Mouse (Mus musculus) heart, postnatal 36 days (tissue): ENCODE measurements around the gene Ermard. TPM values are rescaled to one million over a fixed set of nuclear protein-coding genes. Genes with fewer than 3 reads are reported as not detected.

Source experiments
- DNase-seq, 2 experiments: peaks; one replicate each; pipeline ENCODE4 v3.0.0; 2021 to 2022
- intact Hi-C: fragments of 180-260 bp; cut with DNase I; formaldehyde crosslinking; loops from one replicate; pipeline ENCODE4 v1.15.1; 2025
- total RNA-seq, 2 experiments: library from RNA; stranded (reverse); gene quantifications; 2 replicates each; pipeline ENCODE4 v1.2.3; 2021

The Ermard gene
- total RNA-seq, 2 experiments from 2014 or later: 25.7 to 26.4 TPM

GRCm38 (mm10) chr17:15108473-15109441, 67.7 kb downstream of the Ermard start:
- intact Hi-C loops: no loop called here
- DNase-seq: no peak

DNA sequence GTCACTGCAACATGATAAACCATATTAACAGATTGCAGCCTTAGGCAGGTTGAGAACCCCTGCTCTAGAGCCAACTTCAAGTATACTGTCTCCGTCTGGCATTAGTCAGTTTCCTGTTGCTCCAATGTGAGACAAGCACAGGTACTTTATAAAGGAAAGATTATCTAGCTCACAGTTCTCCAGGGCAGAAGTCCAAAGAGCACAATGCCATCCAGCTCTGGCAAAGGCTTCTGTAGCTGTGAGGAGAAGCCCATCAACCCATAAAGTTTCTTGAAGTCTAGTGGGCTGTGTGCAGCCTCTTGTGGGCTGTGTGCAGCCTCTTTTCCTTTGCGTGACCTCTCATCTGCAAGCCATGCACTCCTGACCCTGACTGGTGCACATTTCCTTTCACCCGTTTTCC, 74.5 kb downstream of the Ermard start:
- DNase-seq: no peak
- intact Hi-C loops: no loop called here

DNA sequence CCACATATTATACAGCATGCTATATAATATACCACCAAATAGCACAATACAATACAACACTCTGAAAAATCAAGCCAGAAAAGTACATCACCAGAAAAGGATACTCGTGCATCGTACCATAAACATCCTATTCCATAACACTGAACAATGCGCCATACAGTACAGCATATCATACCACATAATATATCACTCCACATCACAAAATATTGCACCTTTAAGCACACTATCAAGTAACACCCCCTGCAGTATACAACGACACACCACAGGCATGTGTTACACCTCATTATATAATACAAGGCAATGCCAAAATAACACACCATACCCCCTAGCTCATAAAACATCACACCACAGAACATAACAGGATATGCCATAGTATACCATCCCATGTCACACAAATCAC, 79.1 kb downstream of the Ermard start:
- no peak for DNase-seq
- intact Hi-C loops: no loop called here

- no peak for DNase-seq
- intact Hi-C loops: no loop called here
Measured at GRCm38 (mm10) chr17:15120569-15120968, 79.6 kb downstream of the Ermard start.

GRCm38 (mm10) chr17:15129630-15130287, 88.8 kb downstream of the Ermard start:
- DNase-seq: peak; percentile 58 to 62
- intact Hi-C loops: no loop called here

DNA sequence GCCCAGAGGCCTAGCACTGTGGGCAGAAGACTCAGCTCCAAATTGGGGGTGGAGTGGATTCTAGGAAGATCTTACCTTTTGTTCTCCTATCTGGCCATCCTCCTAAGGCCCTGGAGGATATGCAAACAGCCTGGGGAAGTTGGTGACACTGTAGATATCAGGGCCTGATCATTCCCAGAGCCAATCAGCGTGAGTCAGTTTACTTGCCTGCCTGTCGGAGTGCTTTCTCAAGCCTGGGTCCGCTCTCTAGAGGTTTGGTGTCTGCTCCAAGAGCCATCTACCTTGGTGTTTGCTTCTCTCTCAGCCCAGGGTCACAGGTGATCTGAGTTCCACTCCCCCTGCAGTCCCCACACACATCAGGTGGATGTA, 89.3 kb downstream of the Ermard start:
- no peak for DNase-seq
- intact Hi-C loops: no loop called here

- intact Hi-C loops: no loop called here
- DNase-seq: peak in 1 of 2 experiments; percentile 37
Measured at GRCm38 (mm10) chr17:15134905-15135669, 94.1 kb downstream of the Ermard start.

- intact Hi-C loops: no loop called here
- peak; percentile 23 to 35 for DNase-seq
Measured at GRCm38 (mm10) chr17:15137443-15137842, 96.4 kb downstream of the Ermard start.

Other genes with a start within 250 kb of the Ermard start
- gene Wdr27, start 98.0 kb upstream of the Ermard start, total RNA-seq: 1 to 10 TPM in 1 of 2 experiments, under 1 TPM in 1; 0.35 to 1.1 TPM
- 10 to 100 TPM; 11.9 to 14.7 TPM for gene 1600012H06Rik, start 98.0 kb upstream of the Ermard start, total RNA-seq
- 10 to 100 TPM; 50.9 to 51.3 TPM for gene Phf10, start 79.9 kb upstream of the Ermard start, total RNA-seq
- gene 9030025P20Rik, start 62.7 kb upstream of the Ermard start, total RNA-seq: 1 to 10 TPM; 1.3 to 1.8 TPM
- not detected for gene Gm3417, start 62.4 kb upstream of the Ermard start, total RNA-seq
- gene Gm3435, start 31.0 kb upstream of the Ermard start, total RNA-seq: 1 to 10 TPM; 1.0 to 2.6 TPM
- gene Tcte3, start 280 bp downstream of the Ermard start, total RNA-seq: not detected
- 1 to 10 TPM; 1.2 to 1.4 TPM for gene Gm3448, start 329 bp downstream of the Ermard start, total RNA-seq